Mouse (Mus musculus) heart, postnatal 10 days (tissue): Measurements from ENCODE around the gene Raet1d. TPM values are rescaled to one million over a fixed set of nuclear protein-coding genes. Genes with fewer than 3 reads are reported as not detected.

Experiments
- total RNA-seq, 2 experiments: library from RNA; stranded (reverse); gene quantifications; 2 replicates each; pipeline ENCODE4 v1.2.3; 2021

Gene Raet1d
- total RNA-seq, 2 experiments from 2014 or later = 0.36 to 0.79 TPM

Other genes starting within 250 kb of the Raet1d start
- gene E030030I06Rik, start 211.3 kb upstream of the Raet1d start, total RNA-seq = 1 to 10 TPM; 1.5 to 2.2 TPM
- under 1 TPM; 0.45 to 0.57 TPM for gene Raet1e, start 202.0 kb upstream of the Raet1d start, total RNA-seq
- gene H60b, start 202.0 kb upstream of the Raet1d start, total RNA-seq = not detected